Mouse (Mus musculus): ENCODE measurements at regions not wholly inside any gene's neighbourhood (a gene's known extent, or its start where the extent isn't known, plus 50 kb on each side); places are given as distances from the start of the nearest gene placed in this dataset.

- no peak for ATAC-seq (ENCODE audit: extremely low read depth, insufficient number of reproducible peaks, low FRiP score, low TSS enrichment)
- peaks cover 31% of the 10 kb centered on the region for H3K27me3 ChIP-seq (replicated peaks)
- no peaks in the 10 kb centered on the region for H3K36me3 ChIP-seq
- H3K27ac ChIP-seq (replicated peaks) = no peak overlapping the region
- peak overlapping the region; percentile 58 for H3K4me2 ChIP-seq
- H3K9me3 ChIP-seq = peaks cover 6% of the 10 kb centered on the region; the same call in 1 of the 2 replicates
- H3K4me3 ChIP-seq = peak overlapping the region; percentile 35
- no peak overlapping the region for H3K9ac ChIP-seq
- peaks cover 5% of the 10 kb centered on the region; the same call in 1 of the 2 replicates for H3K4me1 ChIP-seq
- 3% methylated on average over 20 of the region's 20 CpGs for WGBS
These were observed 50.0 kb upstream of the Tmem132d start for GRCm38 (mm10) chr5:128482617-128483440.
